Mouse (Mus musculus): ENCODE data around the gene Twsg1.
A peak's percentile ranks its signal among the peaks of the same experiment; 100 is the strongest.

Gene Twsg1

GRCm38 (mm10) chr17:65933741-65934140, 17.3 kb downstream of the Twsg1 start:
- DNase-seq (ENCODE audit: low read depth, low spot score), result no peak

- DNase-seq (ENCODE audit: low read depth, low spot score), result no peak
Measured at GRCm38 (mm10) chr17:65931525-65931924, 19.5 kb downstream of the Twsg1 start.

GRCm38 (mm10) chr17:65930960-65931359, 20.1 kb downstream of the Twsg1 start:
- DNase-seq (ENCODE audit: low read depth, low spot score), result no peak

- DNase-seq (ENCODE audit: low read depth, low spot score), result no peak
Measured at GRCm38 (mm10) chr17:65930158-65930826, 20.7 kb downstream of the Twsg1 start.

- no peak for DNase-seq (ENCODE audit: low read depth, low spot score)
Measured at GRCm38 (mm10) chr17:65929319-65929978, 21.6 kb downstream of the Twsg1 start.

GRCm38 (mm10) chr17:65927077-65927476, 23.9 kb downstream of the Twsg1 start:
- DNase-seq (ENCODE audit: low read depth, low spot score), result no peak

- no peak for DNase-seq (ENCODE audit: low read depth, low spot score)
Measured at GRCm38 (mm10) chr17:65924218-65924617, 26.8 kb downstream of the Twsg1 start.

- DNase-seq (ENCODE audit: low read depth, low spot score), result no peak
Measured at GRCm38 (mm10) chr17:65921975-65922374, 29.1 kb downstream of the Twsg1 start.

GRCm38 (mm10) chr17:65919235-65919634, 31.8 kb downstream of the Twsg1 start:
- DNase-seq (ENCODE audit: low read depth, low spot score), result no peak

GRCm38 (mm10) chr17:65916135-65916668, 34.8 kb downstream of the Twsg1 start:
- DNase-seq (ENCODE audit: low read depth, low spot score), result no peak

- DNase-seq (ENCODE audit: low read depth, low spot score), result no peak
Measured at GRCm38 (mm10) chr17:65914083-65914482, 36.9 kb downstream of the Twsg1 start.

GRCm38 (mm10) chr17:65912202-65912601, 38.8 kb downstream of the Twsg1 start:
- DNase-seq (ENCODE audit: low read depth, low spot score), result no peak

GRCm38 (mm10) chr17:65911285-65912069, 39.5 kb downstream of the Twsg1 start:
- DNase-seq (ENCODE audit: low read depth, low spot score), result no peak

- no peak for DNase-seq (ENCODE audit: low read depth, low spot score)
Measured at GRCm38 (mm10) chr17:65908270-65908669, 42.8 kb downstream of the Twsg1 start.

- DNase-seq (ENCODE audit: low read depth, low spot score), result no peak
Measured at GRCm38 (mm10) chr17:65906895-65907401, 44.1 kb downstream of the Twsg1 start.

GRCm38 (mm10) chr17:65906313-65906894, 44.6 kb downstream of the Twsg1 start:
- DNase-seq (ENCODE audit: low read depth, low spot score), result no peak

GRCm38 (mm10) chr17:65905241-65905640, 45.8 kb downstream of the Twsg1 start:
- no peak for DNase-seq (ENCODE audit: low read depth, low spot score)

GRCm38 (mm10) chr17:65903826-65904225, 47.2 kb downstream of the Twsg1 start:
- DNase-seq (ENCODE audit: low read depth, low spot score), result no peak

- no peak for DNase-seq (ENCODE audit: low read depth, low spot score)
Measured at GRCm38 (mm10) chr17:65903011-65903410, 48.0 kb downstream of the Twsg1 start.

GRCm38 (mm10) chr17:65902281-65902680, 48.7 kb downstream of the Twsg1 start:
- no peak for DNase-seq (ENCODE audit: low read depth, low spot score)

- peak; percentile 62 for DNase-seq (ENCODE audit: low read depth, low spot score)
Measured at GRCm38 (mm10) chr17:65896016-65896415, 55.0 kb downstream of the Twsg1 start.

GRCm38 (mm10) chr17:65889476-65889875, 61.5 kb downstream of the Twsg1 start:
- no peak for DNase-seq (ENCODE audit: low read depth, low spot score)

Measured in ES-CJ7 (cell line).